8 mouse cellular contexts compared by ENCODE assay signal in genomic region chr19:3687676-3688171, GRCm38 (mm10). TPM values are rescaled to one million over a fixed set of nuclear protein-coding genes. Genes with fewer than 3 reads are reported as not detected.
DNase-seq lines count a peak whose midpoint lies in the region; ATAC-seq and TF ChIP-seq lines count a peak whose summit lies in the region.

No protein-coding gene starts in this region.

- H3K9me3 ChIP-seq in forebrain, embryonic 11.5 days (ENCODE audit: control insufficient read depth, low read length), result no peaks in the 10 kb centered on the region
- no peaks in the 10 kb centered on the region for H3K9me3 ChIP-seq in forebrain, embryonic 16.5 days (ENCODE audit: control insufficient read depth, low read length)
- H3K9me3 ChIP-seq in MEL (replicated peaks; ENCODE audit: insufficient read depth, low read length), result no peaks in the 10 kb centered on the region
- no peaks in the 10 kb centered on the region for H3K9me3 ChIP-seq in heart, embryonic 14.5 days (ENCODE audit: control insufficient read depth, low read length)
- H3K9me3 ChIP-seq in limb, embryonic 12.5 days, result no peaks in the 10 kb centered on the region
- H3K9me3 ChIP-seq in stomach, embryonic 15.5 days, result no peaks in the 10 kb centered on the region
- H3K9me3 ChIP-seq in midbrain, embryonic 16.5 days (replicated peaks; ENCODE audit: control insufficient read depth, low read length, poor library complexity, severe bottlenecking), result no peaks in the 10 kb centered on the region

- 22% methylated on average over 5 of the region's 5 CpGs for WGBS in forebrain, embryonic 11.5 days
- WGBS in forebrain, embryonic 16.5 days, result 35% methylated on average over 5 of the region's 5 CpGs
- WGBS in heart, embryonic 14.5 days, result 33% methylated on average over 5 of the region's 5 CpGs
- WGBS in limb, embryonic 12.5 days, result 18% methylated on average over 5 of the region's 5 CpGs
- WGBS in stomach, embryonic 15.5 days, result 30% methylated on average over 5 of the region's 5 CpGs
- WGBS in midbrain, embryonic 16.5 days, result 22% methylated on average over 5 of the region's 5 CpGs

- intact Hi-C loops in left cerebral cortex, postnatal 4 days (cut with DNase I), result no loop called here

- H3K4me1 ChIP-seq in forebrain, embryonic 11.5 days (replicated peaks; ENCODE audit: control insufficient read depth, insufficient read depth, low read length), result peaks cover 13% of the 10 kb centered on the region; the same call in 1 of the 2 replicates
- peaks cover 24% of the 10 kb centered on the region for H3K4me1 ChIP-seq in forebrain, embryonic 16.5 days (replicated peaks; ENCODE audit: control insufficient read depth, insufficient read depth, low read length)
- peaks cover 3 to 17% of the 10 kb centered on the region in 2 experiments; a peak in 3 of 4 replicates for H3K4me1 ChIP-seq in MEL (ENCODE audit: control insufficient read depth in 1 of 2, insufficient read depth in 2 of 2, low read length in 2 of 2)
- peaks cover 3 to 12% of the 10 kb centered on the region in 2 experiments; a peak in 2 of 4 replicates for H3K4me1 ChIP-seq in heart, embryonic 14.5 days (ENCODE audit: control insufficient read depth in 2 of 2, insufficient read depth in 2 of 2, low read length in 2 of 2)
- peaks cover 42% of the 10 kb centered on the region for H3K4me1 ChIP-seq in limb, embryonic 12.5 days (replicated peaks)
- peaks cover 30% of the 10 kb centered on the region for H3K4me1 ChIP-seq in stomach, embryonic 15.5 days
- peaks cover 5% of the 10 kb centered on the region; the same call in 1 of the 2 replicates for H3K4me1 ChIP-seq in midbrain, embryonic 16.5 days (ENCODE audit: control insufficient read depth, insufficient read depth, low read length)

- TF ChIP-seq POLR2A in MEL (IDR thresholded peaks at IDR 0.05; ENCODE audit: control insufficient read depth in 1 of 2, insufficient read depth in 1 of 2, low read depth in 1 of 2, low read length in 2 of 2, poor library complexity in 1 of 2), result no peak

- H3K79me2 ChIP-seq in MEL (ENCODE audit: control insufficient read depth, insufficient read depth, low read length, poor library complexity), result peaks cover 24% of the 10 kb centered on the region

- H3K27ac ChIP-seq in forebrain, embryonic 11.5 days (ENCODE audit: low read depth, low read length), result no peak overlapping the region
- H3K27ac ChIP-seq in forebrain, embryonic 16.5 days (ENCODE audit: low read length), result no peak overlapping the region
- H3K27ac ChIP-seq in MEL (ENCODE audit: control insufficient read depth, low read depth, low read length), result no peak overlapping the region
- peak overlapping the region; percentile 29 to 48; a peak in 3 of 4 replicates for H3K27ac ChIP-seq in heart, embryonic 14.5 days (replicated peaks in 1 of 2; ENCODE audit: control insufficient read depth in 1 of 2, insufficient read depth in 1 of 2, low read depth in 2 of 2, low read length in 2 of 2)
- peak overlapping the region; percentile 84 for H3K27ac ChIP-seq in limb, embryonic 12.5 days
- H3K27ac ChIP-seq in stomach, embryonic 15.5 days, result peak overlapping the region; percentile 88; the same call in 1 of the 2 replicates
- H3K27ac ChIP-seq in midbrain, embryonic 16.5 days (ENCODE audit: low read length), result no peak overlapping the region

- ATAC-seq in forebrain, embryonic 11.5 days (replicated peaks; ENCODE audit: low FRiP score), result no peak
- no peak for ATAC-seq in forebrain, embryonic 16.5 days
- 0 out of 2 replicates have a peak, but pooled peaks have one; percentile 44 for ATAC-seq in heart, embryonic 14.5 days (ENCODE audit: insufficient number of reproducible peaks, insufficient read depth, low FRiP score, low read depth)
- peak; percentile 38; the same call in 1 of the 2 replicates for ATAC-seq in limb, embryonic 12.5 days (ENCODE audit: insufficient number of reproducible peaks, insufficient read depth, low FRiP score, low TSS enrichment, low read depth)
- ATAC-seq in stomach, embryonic 15.5 days (ENCODE audit: insufficient read depth, low FRiP score, low read depth), result no peak
- no peak for ATAC-seq in midbrain, embryonic 16.5 days

- TF ChIP-seq RAD21 in MEL (IDR thresholded peaks at IDR 0.05; ENCODE audit: low read depth, low read length), result no peak

- peak; percentile 61 for DNase-seq in forebrain, embryonic 11.5 days (ENCODE audit: low spot score)
- DNase-seq in MEL (ENCODE audit: low read depth, low spot score), result peak; percentile 61
- no peak for DNase-seq in left cerebral cortex, postnatal 4 days

- H3K36me3 ChIP-seq in forebrain, embryonic 11.5 days (ENCODE audit: control insufficient read depth, insufficient read depth, low read length), result no peaks in the 10 kb centered on the region
- H3K36me3 ChIP-seq in forebrain, embryonic 16.5 days (ENCODE audit: control insufficient read depth, insufficient read depth), result no peaks in the 10 kb centered on the region
- no peaks in the 10 kb centered on the region; a peak in 1 of 4 replicates for H3K36me3 ChIP-seq in MEL (ENCODE audit: control insufficient read depth in 1 of 2, insufficient read depth in 2 of 2, low read length in 2 of 2)
- H3K36me3 ChIP-seq in heart, embryonic 14.5 days (ENCODE audit: control insufficient read depth, insufficient read depth, low read length), result no peaks in the 10 kb centered on the region
- H3K36me3 ChIP-seq in limb, embryonic 12.5 days, result 0 out of 2 replicates have a peak, but pooled peaks cover 3% of the 10 kb centered on the region
- no peaks in the 10 kb centered on the region for H3K36me3 ChIP-seq in stomach, embryonic 15.5 days
- no peaks in the 10 kb centered on the region for H3K36me3 ChIP-seq in midbrain, embryonic 16.5 days (ENCODE audit: control insufficient read depth, insufficient read depth, low read length)

- TF ChIP-seq CTCF in MEL (IDR thresholded peaks at IDR 0.05 in 2 of 3, conservative IDR thresholded peaks at IDR 0.05 in 1 of 3; ENCODE audit: control insufficient read depth in 1 of 3, insufficient read depth in 1 of 3, low read depth in 2 of 3, low read length in 3 of 3, poor library complexity in 1 of 3, severe bottlenecking in 1 of 3), result no peak

- no peaks in the 10 kb centered on the region for H3K27me3 ChIP-seq in forebrain, embryonic 11.5 days (ENCODE audit: control insufficient read depth, insufficient read depth, low read length)
- H3K27me3 ChIP-seq in forebrain, embryonic 16.5 days (replicated peaks; ENCODE audit: control insufficient read depth, insufficient read depth, low read length), result no peaks in the 10 kb centered on the region
- H3K27me3 ChIP-seq in MEL (ENCODE audit: control insufficient read depth in 1 of 2, insufficient read depth in 2 of 2, low read length in 2 of 2), result no peaks in the 10 kb centered on the region
- no peaks in the 10 kb centered on the region for H3K27me3 ChIP-seq in heart, embryonic 14.5 days (ENCODE audit: control insufficient read depth, insufficient read depth, low read length)
- H3K27me3 ChIP-seq in limb, embryonic 12.5 days, result no peaks in the 10 kb centered on the region
- H3K27me3 ChIP-seq in stomach, embryonic 15.5 days (replicated peaks), result no peaks in the 10 kb centered on the region
- H3K27me3 ChIP-seq in midbrain, embryonic 16.5 days (ENCODE audit: control insufficient read depth, insufficient read depth, low read depth, low read length), result no peaks in the 10 kb centered on the region

- no peak overlapping the region for H3K9ac ChIP-seq in forebrain, embryonic 11.5 days (ENCODE audit: low read length)
- no peak overlapping the region for H3K9ac ChIP-seq in forebrain, embryonic 16.5 days (replicated peaks; ENCODE audit: low read depth, low read length)
- no peak overlapping the region for H3K9ac ChIP-seq in MEL (ENCODE audit: control insufficient read depth, low read depth, low read length, poor library complexity, severe bottlenecking)
- H3K9ac ChIP-seq in heart, embryonic 14.5 days (ENCODE audit: low read length), result no peak overlapping the region
- H3K9ac ChIP-seq in limb, embryonic 12.5 days (replicated peaks), result no peak overlapping the region
- H3K9ac ChIP-seq in stomach, embryonic 15.5 days, result no peak overlapping the region
- no peak overlapping the region for H3K9ac ChIP-seq in midbrain, embryonic 16.5 days (ENCODE audit: low read depth, low read length)

- TF ChIP-seq EP300 in MEL (IDR thresholded peaks at IDR 0.05; ENCODE audit: low read depth in 1 of 2, low read length in 2 of 2), result no peak

- H3K4me3 ChIP-seq in forebrain, embryonic 11.5 days (ENCODE audit: low read depth, low read length), result no peak overlapping the region
- no peak overlapping the region for H3K4me3 ChIP-seq in forebrain, embryonic 16.5 days (replicated peaks; ENCODE audit: low read length)
- H3K4me3 ChIP-seq in MEL (ENCODE audit: control insufficient read depth in 1 of 2, insufficient read depth in 1 of 2, low read depth in 2 of 2, low read length in 2 of 2), result no peak overlapping the region
- H3K4me3 ChIP-seq in heart, embryonic 14.5 days (ENCODE audit: control insufficient read depth in 1 of 2, insufficient read depth in 1 of 2, low read depth in 1 of 2, low read length in 2 of 2), result no peak overlapping the region
- no peak overlapping the region for H3K4me3 ChIP-seq in limb, embryonic 12.5 days (replicated peaks)
- H3K4me3 ChIP-seq in stomach, embryonic 15.5 days (replicated peaks), result no peak overlapping the region
- H3K4me3 ChIP-seq in midbrain, embryonic 16.5 days (ENCODE audit: low read depth, low read length), result no peak overlapping the region

- H3K4me2 ChIP-seq in forebrain, embryonic 11.5 days (ENCODE audit: low read depth, low read length, severe bottlenecking), result no peak overlapping the region
- no peak overlapping the region for H3K4me2 ChIP-seq in forebrain, embryonic 16.5 days (ENCODE audit: low read length)
- H3K4me2 ChIP-seq in heart, embryonic 14.5 days (ENCODE audit: low read length), result no peak overlapping the region
- 0 out of 2 replicates have a peak overlapping the region, but pooled peaks have one; percentile 98 for H3K4me2 ChIP-seq in limb, embryonic 12.5 days
- no peak overlapping the region; the same call in 1 of the 2 replicates for H3K4me2 ChIP-seq in stomach, embryonic 15.5 days
- H3K4me2 ChIP-seq in midbrain, embryonic 16.5 days (ENCODE audit: low read length), result no peak overlapping the region

RNA-seq across cellular contexts. Expression of gene Lrp5, which starts 1.4 kb away (rescaled TPM):
- polyA plus RNA-seq in forebrain, embryonic 11.5 days (2014; fragmentation: Nextera tagmentation; extraction: Ambion mirVana), result 4.7 and 5.2 TPM in 2 replicates
- 1.8 and 2.3 TPM in 2 replicates for polyA plus RNA-seq in forebrain, embryonic 16.5 days (2015; fragmentation: Nextera tagmentation; extraction: Ambion mirVana)
- 12.3 and 16.1 TPM in 2 replicates for total RNA-seq in MEL (2012; rRNA removed)
- 10 to 100 TPM in 1 of 2 experiments, not detected in 1; 31.9 TPM for polyA plus RNA-seq in MEL (2012; ENCODE audit: insufficient read depth in 1 of 2, insufficient read length in 2 of 2, low read depth in 1 of 2, low replicate concordance in 2 of 2, missing spikeins in 1 of 2)
- polyA plus RNA-seq in heart, embryonic 14.5 days (2014; fragmentation: Nextera tagmentation; extraction: Ambion mirVana), result 4.1 and 5.0 TPM in 2 replicates
- polyA plus RNA-seq in limb, embryonic 12.5 days (2016; fragmentation: Nextera tagmentation; extraction: Ambion mirVana), result 7.7 and 8.4 TPM in 2 replicates
- polyA plus RNA-seq in stomach, embryonic 15.5 days (2015; fragmentation: Nextera tagmentation; extraction: Ambion mirVana), result 5.3 and 6.2 TPM in 2 replicates
- 10 to 100 TPM; 11.9 to 13.2 TPM for total RNA-seq in left cerebral cortex, postnatal 4 days (2021)
- polyA plus RNA-seq in midbrain, embryonic 16.5 days (2015; fragmentation: Nextera tagmentation; extraction: Ambion mirVana), result 0.89 and 0.92 TPM in 2 replicates

RNA-seq across cellular contexts. Expression of gene 1810055G02Rik, which starts 20.4 kb away (rescaled TPM):
- 42.3 and 52.1 TPM in 2 replicates for polyA plus RNA-seq in forebrain, embryonic 11.5 days (2014; fragmentation: Nextera tagmentation; extraction: Ambion mirVana)
- polyA plus RNA-seq in forebrain, embryonic 16.5 days (2015; fragmentation: Nextera tagmentation; extraction: Ambion mirVana), result 37.2 and 38.7 TPM in 2 replicates
- 16.7 and 22.4 TPM in 2 replicates for total RNA-seq in MEL (2012; rRNA removed)
- polyA plus RNA-seq in MEL (2012; ENCODE audit: insufficient read depth in 1 of 2, insufficient read length in 2 of 2, low read depth in 1 of 2, low replicate concordance in 2 of 2, missing spikeins in 1 of 2), result 10 to 100 TPM in 1 of 2 experiments, not detected in 1; 32.3 TPM
- polyA plus RNA-seq in heart, embryonic 14.5 days (2014; fragmentation: Nextera tagmentation; extraction: Ambion mirVana), result 18.0 and 18.2 TPM in 2 replicates
- 33.0 and 41.1 TPM in 2 replicates for polyA plus RNA-seq in limb, embryonic 12.5 days (2016; fragmentation: Nextera tagmentation; extraction: Ambion mirVana)
- 31.6 and 35.9 TPM in 2 replicates for polyA plus RNA-seq in stomach, embryonic 15.5 days (2015; fragmentation: Nextera tagmentation; extraction: Ambion mirVana)
- 10 to 100 TPM; 38.8 to 40.6 TPM for total RNA-seq in left cerebral cortex, postnatal 4 days (2021)
- polyA plus RNA-seq in midbrain, embryonic 16.5 days (2015; fragmentation: Nextera tagmentation; extraction: Ambion mirVana), result 33.3 and 33.4 TPM in 2 replicates

Comparison
In these comparisons a context has a peak if more than half of its experiments do, and no peak if none do; other contexts are left out.
1. ATAC-seq: peak in heart, embryonic 14.5 days (single experiment) and limb, embryonic 12.5 days (single experiment); none in forebrain, embryonic 11.5 days (single experiment), forebrain, embryonic 16.5 days (single experiment), stomach, embryonic 15.5 days (single experiment) and midbrain, embryonic 16.5 days (single experiment).
2. H3K27ac ChIP-seq: peak in heart, embryonic 14.5 days (2 of 2), limb, embryonic 12.5 days (single experiment) and stomach, embryonic 15.5 days (single experiment); none in forebrain, embryonic 11.5 days (single experiment), forebrain, embryonic 16.5 days (single experiment), MEL (single experiment) and midbrain, embryonic 16.5 days (single experiment).